Mouse (Mus musculus): ENCODE data around the gene Cyp4a30b. TPM values are rescaled to one million over a fixed set of nuclear protein-coding genes. Genes with fewer than 3 reads are reported as not detected.
A peak's percentile ranks its signal among the peaks of the same experiment; 100 is the strongest.
"Not testable (repeated sequence)": the region's sequence is repeated elsewhere in the genome, so short reads cannot be mapped to it uniquely, and the experiment has no call there.

The Cyp4a30b gene
- not detected for total RNA-seq (2021)

- intact Hi-C loops (cut with DNase I): no loop called here
- DNase-seq: no peak
These were observed at the start of gene Cyp4a30b for GRCm38 (mm10) chr4:115452304-115452703. Gene Cyp4a30b (plus strand): TSS chr4:115452604.

- DNase-seq; intact Hi-C loops (cut with DNase I): not testable (repeated sequence)
These were observed 41.1 kb upstream of the Cyp4a30b start, which contains the start of gene Cyp4a12b for GRCm38 (mm10) chr4:115411324-115411723. Gene Cyp4a12b (plus strand): TSS chr4:115411624.

DNA sequence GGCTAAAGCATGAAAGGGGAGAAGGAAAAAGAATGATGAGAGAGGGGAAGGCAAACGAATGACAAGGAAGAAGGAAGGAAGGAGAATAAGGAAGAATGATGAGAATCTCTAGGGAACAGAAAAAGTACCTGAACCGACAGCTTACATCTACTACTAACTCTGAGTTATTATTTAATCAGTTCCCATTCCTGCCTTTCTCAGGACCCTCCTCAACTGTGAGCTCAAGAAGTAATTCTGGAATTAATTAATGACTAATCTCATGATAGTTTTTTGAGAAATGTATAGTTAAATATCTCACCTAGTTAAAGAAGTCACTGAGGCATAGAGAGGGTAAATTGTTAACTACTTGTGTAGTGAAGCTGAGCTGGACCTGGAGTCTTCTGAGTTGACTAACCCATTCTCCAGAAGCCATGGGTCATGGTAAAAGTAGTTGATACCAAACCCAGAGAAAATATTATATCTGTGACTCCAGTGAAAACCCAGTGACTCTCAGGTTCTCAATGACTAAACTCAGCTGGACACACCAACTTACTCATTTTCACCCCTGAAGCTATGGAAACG is 1.7 kb upstream of the Cyp4a30b start:
- no peak for DNase-seq
- intact Hi-C loops (cut with DNase I): no loop called here

DNA sequence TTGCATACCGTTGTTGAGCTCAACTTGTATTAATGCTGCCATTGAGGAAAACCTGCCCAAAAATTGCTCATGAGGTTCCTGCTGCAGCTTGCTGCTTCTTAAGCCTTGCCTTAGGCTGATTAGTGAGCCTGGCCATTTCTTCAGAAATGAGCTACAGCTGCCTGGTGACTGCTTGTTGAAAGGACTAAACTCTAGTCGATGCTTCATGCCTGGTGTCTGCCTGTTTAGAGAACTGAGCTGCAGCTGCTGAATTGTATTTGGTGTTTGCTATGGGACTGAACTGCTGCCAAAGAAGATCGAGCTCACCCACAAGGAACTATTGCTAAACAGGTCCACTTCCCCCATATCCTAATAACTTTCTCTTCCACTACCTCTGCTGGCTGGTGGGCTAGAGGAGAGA is 21.2 kb downstream of the Cyp4a30b start:
- intact Hi-C loops (cut with DNase I); DNase-seq: not testable (repeated sequence)

GRCm38 (mm10) chr4:115476051-115476450 is 23.6 kb downstream of the Cyp4a30b start:
- DNase-seq: peak; percentile 28 to 44
- intact Hi-C loops (cut with DNase I): loop anchor here (5.0 kb wide), 1 partner anchor 171 kb away; the partner anchor contains the start of gene Cyp4b1

DNA sequence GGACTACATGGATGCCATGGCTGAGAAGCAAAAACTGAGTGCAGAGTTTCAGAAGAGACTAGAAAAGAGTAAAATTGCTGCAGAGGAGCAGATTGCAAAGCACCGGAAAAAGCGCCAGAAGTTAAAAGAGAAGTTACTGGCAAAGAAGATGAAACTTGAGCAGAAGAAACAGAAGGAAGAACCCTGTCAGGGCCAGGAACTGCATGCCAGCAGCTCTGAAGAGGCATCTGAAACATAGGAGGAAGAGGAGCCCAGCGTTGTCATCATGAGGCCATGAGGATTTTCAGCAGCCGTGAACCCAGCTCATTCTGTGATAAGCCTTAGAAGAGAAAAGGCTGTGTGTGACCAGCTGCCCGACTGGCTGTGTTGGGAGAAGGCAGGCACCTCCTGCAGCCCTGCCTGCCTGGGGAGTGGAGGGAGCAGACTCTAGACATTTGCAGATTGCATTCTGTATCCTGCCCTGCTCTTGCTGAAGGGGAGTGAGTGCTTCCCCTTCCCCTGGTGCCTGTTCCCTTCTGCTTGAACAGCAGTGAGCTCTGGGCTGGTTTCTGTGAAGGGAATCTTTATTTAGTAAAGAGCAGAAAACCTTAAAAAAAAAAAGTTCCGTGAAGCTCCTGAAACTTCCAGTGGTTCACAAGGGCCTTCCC is 28.7 kb downstream of the Cyp4a30b start:
- DNase-seq: no peak
- intact Hi-C loops (cut with DNase I): no loop called here

- intact Hi-C loops (cut with DNase I): no loop called here
- no peak for DNase-seq
These were observed 43.6 kb downstream of the Cyp4a30b start, which contains the start of gene Cyp4a14 for GRCm38 (mm10) chr4:115496001-115496400. Gene Cyp4a14 (minus strand): TSS chr4:115496142.

DNA sequence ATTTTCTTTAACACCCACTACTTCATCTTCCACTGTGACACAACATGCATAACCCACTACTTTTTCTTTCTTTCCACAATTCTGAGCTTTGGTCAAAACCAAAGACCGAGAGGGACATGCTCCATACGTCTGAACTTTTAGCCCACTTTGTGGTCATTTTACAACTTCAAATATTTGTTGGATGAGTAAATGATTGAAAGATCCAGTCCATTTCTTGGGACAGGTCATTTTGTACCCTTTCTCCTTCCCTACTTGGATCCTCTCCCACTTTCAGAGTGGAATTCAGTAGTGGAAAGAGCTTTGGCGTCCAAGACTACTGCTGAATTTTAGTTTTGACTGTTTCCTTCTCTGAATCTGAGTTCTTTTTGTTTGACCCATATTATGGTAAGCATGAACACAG is 45.1 kb downstream of the Cyp4a30b start:
- DNase-seq: no peak
- intact Hi-C loops (cut with DNase I): no loop called here

GRCm38 (mm10) chr4:115513964-115514363 is 61.6 kb downstream of the Cyp4a30b start:
- DNase-seq; intact Hi-C loops (cut with DNase I): not testable (repeated sequence)

DNA sequence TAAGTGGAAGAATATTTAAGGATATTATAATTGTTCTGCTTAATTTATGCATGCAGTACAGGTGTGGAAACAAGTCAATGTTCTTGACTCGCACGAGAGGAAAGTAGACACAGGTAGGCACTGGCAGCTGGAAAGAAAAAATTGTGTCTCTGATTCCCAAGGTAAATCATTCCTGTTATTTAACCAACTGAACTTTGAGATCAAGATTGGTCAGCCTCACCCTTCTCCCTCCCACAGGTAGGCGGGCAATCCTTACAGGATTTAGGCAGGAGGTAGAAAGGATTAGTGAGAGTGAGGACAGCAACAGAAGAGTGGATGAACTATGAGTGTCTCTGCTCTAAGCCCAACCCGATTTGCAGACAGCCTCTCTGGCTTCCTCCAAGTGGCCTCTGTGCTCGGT is 65.6 kb downstream of the Cyp4a30b start, which contains the start of gene Cyp4a10:
Gene Cyp4a10 (plus strand): TSS at position 265 of the 400 bp plus-strand sequence.
- intact Hi-C loops (cut with DNase I); DNase-seq: not testable (repeated sequence)

DNA sequence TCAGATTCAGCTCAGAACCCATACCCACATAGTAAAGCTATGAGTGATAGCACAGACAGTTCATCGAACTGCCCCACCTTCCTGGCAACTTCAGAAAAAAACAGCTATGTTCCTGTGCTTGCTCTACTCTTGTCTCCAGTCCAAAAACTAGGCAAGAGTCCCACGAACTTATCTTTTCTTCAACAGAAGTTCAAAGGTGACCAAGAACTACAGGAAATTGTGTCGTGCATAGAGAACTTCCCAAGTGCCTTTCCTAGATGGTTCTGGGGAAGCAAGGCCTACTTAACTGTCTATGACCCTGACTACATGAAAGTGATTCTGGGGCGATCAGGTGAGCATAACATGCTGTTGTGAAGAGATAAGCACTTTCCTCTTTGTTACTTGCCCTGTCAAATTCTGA is 67.0 kb downstream of the Cyp4a30b start:
- no peak for DNase-seq
- intact Hi-C loops (cut with DNase I): no loop called here

Other genes with a start within 250 kb of the Cyp4a30b start
- not detected for gene Cyp4a29, start 210.5 kb upstream of the Cyp4a30b start, total RNA-seq (2021)
- gene Cyp4a12a, start 153.6 kb upstream of the Cyp4a30b start, total RNA-seq (2021): not detected
- gene Cyp4a12b, start 41.0 kb upstream of the Cyp4a30b start, total RNA-seq (2021): not detected
- not detected for gene Cyp4a14, start 43.5 kb downstream of the Cyp4a30b start, total RNA-seq (2021)
- under 1 TPM; 0.14 to 0.42 TPM for gene Cyp4a10, start 65.7 kb downstream of the Cyp4a30b start, total RNA-seq (2021)
- gene Cyp4a31, start 111.0 kb downstream of the Cyp4a30b start, total RNA-seq (2021): not detected
- not detected for gene Cyp4a32, start 148.4 kb downstream of the Cyp4a30b start, total RNA-seq (2021)
- gene Cyp4b1, start 195.1 kb downstream of the Cyp4a30b start, total RNA-seq (2021): 10 to 100 TPM; 36.1 to 36.3 TPM